Mouse (Mus musculus): ENCODE measurements at regions not wholly inside any gene's neighbourhood (a gene's known extent, or its start where the extent isn't known, plus 50 kb on each side); places are given as distances from the start of the nearest gene placed in this dataset.
A peak's percentile ranks its signal among the peaks of the same experiment; 100 is the strongest.

DNA sequence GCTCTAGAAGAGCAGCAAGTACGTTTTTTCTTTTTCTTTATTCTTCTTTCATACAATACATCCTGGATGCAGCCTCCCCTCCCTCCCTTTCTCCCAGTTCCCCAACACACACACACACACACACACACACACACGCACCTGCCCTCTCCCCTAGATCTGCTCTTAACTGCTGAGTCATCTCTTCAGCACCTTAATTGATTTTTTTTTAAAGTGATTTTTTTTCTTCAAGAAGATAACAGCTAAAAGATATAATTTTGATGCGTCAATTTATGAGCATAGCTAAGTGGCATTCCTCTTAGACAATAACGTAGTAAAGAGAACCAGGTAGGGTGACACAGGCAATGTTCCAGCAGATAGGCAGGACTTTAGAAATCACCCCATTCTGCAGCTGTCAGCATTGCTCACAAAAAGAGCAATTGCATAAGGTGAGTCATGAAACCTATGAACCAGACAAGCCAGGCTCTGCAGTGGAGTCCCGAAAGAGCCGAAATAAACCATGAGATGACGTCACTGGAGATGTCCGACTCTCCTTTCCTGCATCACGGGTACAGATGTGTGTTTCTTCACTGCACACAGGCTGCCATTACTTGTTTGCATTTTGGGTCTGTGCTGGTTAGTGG is 63.9 kb upstream of the Tnrc6a start:
- DNase-seq (ENCODE audit: low read depth, low spot score): no peak

- peak; percentile 53 for DNase-seq (ENCODE audit: low read depth, low spot score)
These were observed 60.2 kb upstream of the Tnrc6a start for GRCm38 (mm10) chr7:123063264-123064011.

GRCm38 (mm10) chr7:123065951-123066351 is 57.7 kb upstream of the Tnrc6a start:
- no peak for DNase-seq (ENCODE audit: low read depth, low spot score)

- peak; percentile 61 for DNase-seq (ENCODE audit: low read depth, low spot score)
These were observed 56.3 kb upstream of the Tnrc6a start for GRCm38 (mm10) chr7:123067396-123067795.

GRCm38 (mm10) chr7:123068241-123068640 is 55.4 kb upstream of the Tnrc6a start:
- DNase-seq (ENCODE audit: low read depth, low spot score): no peak

DNA sequence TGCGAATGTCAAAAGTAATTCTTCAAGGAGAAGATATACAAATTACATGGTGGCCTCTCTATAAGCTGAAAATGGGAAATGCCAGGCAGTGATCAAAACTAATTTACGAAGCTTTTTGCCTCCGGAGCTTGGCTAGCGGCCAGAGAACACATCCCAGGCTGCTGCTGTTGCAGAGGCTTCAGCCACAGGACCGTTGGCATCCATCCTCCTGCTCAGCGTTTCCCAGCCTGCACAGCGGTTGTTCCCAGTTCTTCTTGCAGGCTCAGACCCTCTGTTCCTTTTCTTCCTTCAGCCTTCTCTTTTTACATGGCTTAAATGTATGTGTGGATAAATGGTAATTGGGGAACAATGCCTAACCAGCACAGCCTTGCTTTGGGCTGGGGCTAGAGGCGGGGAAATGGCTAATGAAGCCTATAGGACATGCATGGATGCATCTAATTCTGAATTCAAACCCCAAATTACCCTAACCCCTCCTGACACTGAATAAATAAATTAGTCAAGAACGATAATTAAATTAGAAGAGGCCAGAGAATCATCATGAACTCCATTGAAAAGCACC is 54.9 kb upstream of the Tnrc6a start:
- DNase-seq (ENCODE audit: low read depth, low spot score): no peak

GRCm38 (mm10) chr7:123069280-123069679 is 54.4 kb upstream of the Tnrc6a start:
- no peak for DNase-seq (ENCODE audit: low read depth, low spot score)

DNA sequence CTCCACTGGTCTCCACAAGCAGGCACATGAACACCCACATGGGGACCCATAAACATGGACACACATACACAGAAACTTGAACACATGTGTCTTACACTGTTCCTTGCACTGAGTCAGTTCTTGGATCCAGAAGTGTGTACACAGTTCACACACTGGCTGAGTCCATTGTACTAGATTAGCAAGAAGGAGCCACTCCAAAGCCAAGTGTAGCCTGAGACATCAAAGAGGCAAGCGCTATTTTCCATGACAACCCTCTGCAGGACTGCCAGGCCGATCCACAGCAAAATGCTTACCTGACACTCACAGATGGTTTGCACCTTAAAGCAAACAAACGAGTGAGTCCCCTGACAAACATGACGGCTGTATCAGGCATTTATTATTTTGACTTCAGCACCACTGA is 52.8 kb upstream of the Tnrc6a start:
- DNase-seq (ENCODE audit: low read depth, low spot score): no peak
